In the genomic region with DNA sequence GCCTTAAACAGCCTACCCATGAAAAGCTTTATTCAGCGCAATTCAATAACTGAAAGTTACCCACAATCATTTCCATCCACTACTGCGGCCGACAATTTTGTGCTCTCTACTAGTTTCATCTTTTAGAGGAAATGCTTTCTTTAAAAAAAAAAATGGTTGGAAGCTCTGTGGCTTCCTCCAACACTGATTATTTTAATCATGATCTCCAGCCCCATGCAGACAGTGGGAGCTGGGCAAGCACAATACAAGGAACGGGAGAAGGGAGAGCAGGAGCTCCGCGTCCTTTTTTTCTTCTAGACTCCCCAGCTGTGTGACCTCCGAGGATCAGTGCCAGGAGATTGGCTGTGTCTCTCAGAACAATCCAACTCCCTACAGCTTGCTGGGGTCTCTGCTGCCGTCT, we compare ENCODE assay signal across 24 mouse cellular contexts. TPM values are rescaled to one million over a fixed set of nuclear protein-coding genes. Genes with fewer than 3 reads are reported as not detected.
DNase-seq lines count a peak whose midpoint lies in the region; ATAC-seq and TF ChIP-seq lines count a peak whose summit lies in the region.
"Had no signal": no experiment of that assay in that cellular context is flagged by ENCODE, and none has a peak within 500 bp of the region (broad histone marks: within the 10 kb centered on the region; RNA-seq: fewer than 3 reads in every experiment).

No protein-coding gene starts in this region.

- no peak overlapping the region for H3K4me3 ChIP-seq in heart, adult 2 months
- no peak overlapping the region for H3K4me3 ChIP-seq in liver, adult 2 months (ENCODE audit: insufficient read depth, low read depth, low read length)
- H3K4me3 ChIP-seq in liver, embryonic 12.5 days = no peak overlapping the region
- H3K4me3 ChIP-seq: embryonic facial prominence, embryonic 15.5 days; heart, embryonic 10.5 days; hindbrain, embryonic 15.5 days; intestine, embryonic 15.5 days; limb, embryonic 12.5 days; midbrain, embryonic 12.5 days had no signal

- H3K4me1 ChIP-seq in heart, adult 2 months (ENCODE audit: control insufficient read depth, insufficient read depth, low read length) = peaks cover 15% of the 10 kb centered on the region
- H3K4me1 ChIP-seq in liver, adult 2 months (ENCODE audit: control insufficient read depth, insufficient read depth, low read length) = peaks cover 8% of the 10 kb centered on the region; the same call in 1 of the 2 replicates
- peaks cover 45% of the 10 kb centered on the region for H3K4me1 ChIP-seq in liver, embryonic 12.5 days

- DNase-seq in CD4-positive, CD25-positive, alpha-beta regulatory T cell, adult 2 months (ENCODE audit: low read depth, low spot score) = peak; percentile 22
- no peak for DNase-seq in heart, adult 2 months
- no peak for DNase-seq in heart, adult 9 months (ENCODE audit: low spot score in 2 of 2)
- no peak for DNase-seq in liver, adult 2 months (ENCODE audit: extremely low read depth, low read depth, low spot score)
- DNase-seq in urinary bladder, postnatal 4 days (ENCODE audit: low spot score in 2 of 2) = no peak
- no peak for DNase-seq in adipocyte (ENCODE audit: low spot score)
- DNase-seq: adrenal gland, postnatal 36 days; cerebellum, adult 11 months; gastrocnemius, postnatal 14 days; lung, embryonic 14.5 days; right cerebral cortex, postnatal 14 days; spleen, adult 18-20 months; thymus, adult 18-20 months; thymus, postnatal 4 days had no signal

- ATAC-seq in CD4-positive, CD25-positive, alpha-beta regulatory T cell, adult 4 months = no peak
- no peak for ATAC-seq in liver, embryonic 12.5 days
- ATAC-seq: forebrain, embryonic 14.5 days; intestine, embryonic 15.5 days had no signal

- intact Hi-C loops in heart, adult 2 months (cut with DNase I) = no loop called here

- H3K27ac ChIP-seq in heart, adult 2 months = peak overlapping the region; percentile 4; the same call in 1 of the 2 replicates
- H3K27ac ChIP-seq in liver, adult 2 months (replicated peaks; ENCODE audit: insufficient read depth, low read depth, low read length) = peak overlapping the region; percentile 50
- H3K27ac ChIP-seq in liver, embryonic 12.5 days = no peak overlapping the region
- H3K27ac ChIP-seq: embryonic facial prominence, embryonic 15.5 days; heart, embryonic 10.5 days; hindbrain, embryonic 15.5 days; intestine, embryonic 15.5 days; limb, embryonic 12.5 days; liver, embryonic 14.5 days; midbrain, embryonic 12.5 days had no signal

- TF ChIP-seq EP300 in heart, adult 2 months (IDR thresholded peaks at IDR 0.05; ENCODE audit: insufficient read depth, low read depth, low read length) = no peak

- H3K36me3 ChIP-seq in heart, adult 2 months (ENCODE audit: control insufficient read depth, insufficient read depth, low read length) = peaks cover 13% of the 10 kb centered on the region
- no peaks in the 10 kb centered on the region for H3K36me3 ChIP-seq in liver, adult 2 months (ENCODE audit: control insufficient read depth, insufficient read depth, low read length)
- H3K36me3 ChIP-seq in liver, embryonic 12.5 days = peaks cover 4% of the 10 kb centered on the region
- H3K36me3 ChIP-seq: embryonic facial prominence, embryonic 15.5 days; hindbrain, embryonic 15.5 days; intestine, embryonic 15.5 days; limb, embryonic 12.5 days had no signal

- TF ChIP-seq POLR2A in heart, adult 2 months (IDR thresholded peaks at IDR 0.05; ENCODE audit: insufficient read depth, low read depth, low read length) = no peak
- no peak for TF ChIP-seq POLR2A in liver, adult 2 months (IDR thresholded peaks at IDR 0.05; ENCODE audit: extremely low read depth, insufficient read depth, low read length)

- 37% methylated on average over 8 of the region's 8 CpGs for WGBS in heart, adult 2 months
- WGBS in liver, adult 2 months = 70% methylated on average over 8 of the region's 8 CpGs
- WGBS in liver, embryonic 12.5 days (ENCODE audit: insufficient replicate concordance) = 62% methylated on average over 8 of the region's 8 CpGs

- no peak overlapping the region; the same call in 1 of the 2 replicates for H3K9ac ChIP-seq in heart, adult 2 months (ENCODE audit: low read depth, low read length)
- H3K9ac ChIP-seq in liver, adult 2 months (ENCODE audit: low read depth, low read length) = no peak overlapping the region
- no peak overlapping the region for H3K9ac ChIP-seq in liver, embryonic 12.5 days
- H3K9ac ChIP-seq: embryonic facial prominence, embryonic 15.5 days; hindbrain, embryonic 15.5 days; intestine, embryonic 15.5 days; limb, embryonic 12.5 days; liver, embryonic 14.5 days; lung, embryonic 14.5 days; midbrain, embryonic 12.5 days had no signal

- H3K9me3 ChIP-seq in liver, embryonic 12.5 days (replicated peaks) = no peaks in the 10 kb centered on the region
- H3K9me3 ChIP-seq: embryonic facial prominence, embryonic 15.5 days; heart, embryonic 10.5 days; hindbrain, embryonic 15.5 days; intestine, embryonic 15.5 days; limb, embryonic 12.5 days; midbrain, embryonic 12.5 days had no signal

- no peak for TF ChIP-seq CTCF in heart, adult 2 months (IDR thresholded peaks at IDR 0.05)
- TF ChIP-seq CTCF in liver, adult 2 months (IDR thresholded peaks at IDR 0.05; ENCODE audit: low read depth, low read length) = no peak

- H3K27me3 ChIP-seq in heart, adult 2 months (ENCODE audit: control insufficient read depth, insufficient read depth, low read length) = no peaks in the 10 kb centered on the region
- H3K27me3 ChIP-seq in liver, adult 2 months (ENCODE audit: control insufficient read depth, insufficient read depth, low read length) = no peaks in the 10 kb centered on the region
- no peaks in the 10 kb centered on the region for H3K27me3 ChIP-seq in liver, embryonic 12.5 days (replicated peaks)
- H3K27me3 ChIP-seq: embryonic facial prominence, embryonic 15.5 days; hindbrain, embryonic 15.5 days; intestine, embryonic 15.5 days; limb, embryonic 12.5 days; midbrain, embryonic 12.5 days had no signal

- H3K79me2 ChIP-seq in heart, adult 2 months (replicated peaks; ENCODE audit: control insufficient read depth, insufficient read depth, low read length) = peaks cover 4% of the 10 kb centered on the region
- H3K79me2 ChIP-seq in liver, adult 2 months (ENCODE audit: control insufficient read depth, insufficient read depth, low read length) = peaks cover 21% of the 10 kb centered on the region; the same call in 1 of the 2 replicates

- no peak overlapping the region for H3K4me2 ChIP-seq in liver, embryonic 12.5 days
- H3K4me2 ChIP-seq: embryonic facial prominence, embryonic 15.5 days; hindbrain, embryonic 15.5 days; intestine, embryonic 15.5 days; limb, embryonic 12.5 days; lung, embryonic 14.5 days; midbrain, embryonic 12.5 days had no signal

RNA-seq across cellular contexts. Expression of gene Foxn3, which starts 5.9 kb away (rescaled TPM):
- polyA plus RNA-seq in CD4-positive, CD25-positive, alpha-beta regulatory T cell, adult 4 months (2017; shearing (Covaris generic)) = 100 to 1,000 TPM; 129 to 166 TPM
- 100 to 1,000 TPM; 106 to 117 TPM for total RNA-seq in heart, adult 2 months (2021)
- polyA plus RNA-seq in heart, adult 2 months (2012; rRNA removed) = 28.1 and 40.4 TPM in 2 replicates
- total RNA-seq in liver, adult 2 months (2014; rRNA removed) = 21.1 and 23.9 TPM in 2 replicates
- polyA plus RNA-seq in liver, adult 2 months (2012; rRNA removed) = 22.4 and 27.3 TPM in 2 replicates
- polyA plus RNA-seq in liver, embryonic 12.5 days (2016; fragmentation: Nextera tagmentation; extraction: Ambion mirVana) = 25.8 and 26.5 TPM in 2 replicates
